Mouse (Mus musculus): ENCODE data around the gene Ly75. TPM values are rescaled to one million over a fixed set of nuclear protein-coding genes. Genes with fewer than 3 reads are reported as not detected.

Ly75 gene
- polyA plus RNA-seq, 1 experiment from 2014 or later = 2.6 TPM

DNA sequence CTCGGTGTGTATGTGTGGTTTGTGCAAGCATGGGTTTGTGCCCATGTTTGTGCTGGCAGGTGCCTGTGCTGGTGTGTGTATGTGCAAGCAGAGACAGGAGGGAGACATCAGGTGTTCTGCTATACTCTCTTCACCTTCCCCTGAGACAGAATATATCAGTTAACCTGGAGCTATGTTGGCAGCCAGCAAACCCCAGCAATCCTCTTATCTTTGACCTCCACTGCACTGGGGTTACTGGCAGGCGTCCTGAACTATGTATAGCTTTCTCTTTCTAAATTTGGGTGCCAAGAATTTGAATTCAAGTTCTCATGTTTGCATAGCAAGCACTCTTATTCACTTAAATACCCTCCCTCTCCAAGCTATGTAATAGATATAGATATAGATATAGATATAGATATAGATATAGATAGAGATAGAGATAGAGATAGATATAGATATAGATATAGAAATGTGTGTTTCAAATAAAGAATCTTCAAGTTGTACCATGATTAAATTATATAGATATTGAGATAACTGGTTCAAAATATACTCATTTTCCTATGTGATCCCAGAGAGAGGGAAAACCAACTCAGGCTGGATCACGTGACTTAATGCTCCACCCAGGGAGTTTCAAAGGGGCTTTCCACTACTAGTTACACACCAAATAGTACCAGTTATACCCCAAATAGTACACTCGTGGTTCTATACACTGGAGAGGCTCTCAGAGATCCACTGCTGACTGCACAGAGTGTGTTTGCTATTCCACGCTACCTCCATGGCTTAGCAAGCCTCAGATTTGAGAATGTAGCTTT, 17.1 kb downstream of the Ly75 start:
- Histone ChIP-seq H3K27me3 (ENCODE audit: control insufficient read depth, insufficient read depth, low read length) (no peaks in the 10 kb centered on the region), H3K4me1 (ENCODE audit: control insufficient read depth, insufficient read depth, low read length) (no peaks in the 10 kb centered on the region), H3K27ac (ENCODE audit: low read depth, low read length) (no peak overlapping the region), H3K4me3 (ENCODE audit: low read depth, low read length) (no peak overlapping the region), H3K36me3 (ENCODE audit: control insufficient read depth, insufficient read depth, low read length) (no peaks in the 10 kb centered on the region), H3K9ac (ENCODE audit: low read length) (no peak overlapping the region), H3K9me3 (ENCODE audit: control insufficient read depth, low read length) (no peaks in the 10 kb centered on the region), H3K4me2 (ENCODE audit: low read depth) (no peak overlapping the region)
- WGBS = 85% methylated on average over 5 of the region's 5 CpGs
- ATAC-seq (ENCODE audit: insufficient read depth, low FRiP score, low TSS enrichment) = no peak
- DNase-seq (ENCODE audit: low spot score) = no peak

- H3K4me1 ChIP-seq (ENCODE audit: control insufficient read depth, insufficient read depth, low read length) = no peaks in the 10 kb centered on the region
- H3K4me3 ChIP-seq (ENCODE audit: low read depth, low read length) = no peak overlapping the region
- no peak overlapping the region for H3K27ac ChIP-seq (ENCODE audit: low read depth, low read length)
- no peaks in the 10 kb centered on the region for H3K36me3 ChIP-seq (ENCODE audit: control insufficient read depth, insufficient read depth, low read length)
- H3K9me3 ChIP-seq (ENCODE audit: control insufficient read depth, low read length) = no peaks in the 10 kb centered on the region
- ATAC-seq (ENCODE audit: insufficient read depth, low FRiP score, low TSS enrichment) = no peak
- no peak for DNase-seq (ENCODE audit: low spot score)
- H3K27me3 ChIP-seq (ENCODE audit: control insufficient read depth, insufficient read depth, low read length) = no peaks in the 10 kb centered on the region
- H3K4me2 ChIP-seq (ENCODE audit: low read depth) = no peak overlapping the region
- H3K9ac ChIP-seq (ENCODE audit: low read length) = no peak overlapping the region
- 93% methylated on average over 7 of the region's 7 CpGs for whole genome bisulfite sequencing
These were observed 17.8 kb downstream of the Ly75 start for GRCm38 (mm10) chr2:60365138-60365775.

- H3K9ac ChIP-seq (ENCODE audit: low read length) = no peak overlapping the region
- H3K27me3 ChIP-seq (ENCODE audit: control insufficient read depth, insufficient read depth, low read length) = no peaks in the 10 kb centered on the region
- no peak overlapping the region for H3K27ac ChIP-seq (ENCODE audit: low read depth, low read length)
- DNase-seq (ENCODE audit: low spot score) (no peak), ATAC-seq (ENCODE audit: insufficient read depth, low FRiP score, low TSS enrichment) (no peak)
- no peaks in the 10 kb centered on the region for H3K4me1 ChIP-seq (ENCODE audit: control insufficient read depth, insufficient read depth, low read length)
- WGBS = 91% methylated on average over 6 of the region's 6 CpGs
- H3K4me3 ChIP-seq (ENCODE audit: low read depth, low read length) = no peak overlapping the region
- no peaks in the 10 kb centered on the region for H3K9me3 ChIP-seq (ENCODE audit: control insufficient read depth, low read length)
- H3K4me2 ChIP-seq (ENCODE audit: low read depth) = no peak overlapping the region
- no peaks in the 10 kb centered on the region for H3K36me3 ChIP-seq (ENCODE audit: control insufficient read depth, insufficient read depth, low read length)
These were observed 21.0 kb downstream of the Ly75 start for GRCm38 (mm10) chr2:60362146-60362545.

GRCm38 (mm10) chr2:60359796-60360195, 23.3 kb downstream of the Ly75 start:
- Histone ChIP-seq H3K27ac (ENCODE audit: low read depth, low read length) (no peak overlapping the region), H3K9ac (ENCODE audit: low read length) (no peak overlapping the region), H3K27me3 (ENCODE audit: control insufficient read depth, insufficient read depth, low read length) (no peaks in the 10 kb centered on the region), H3K4me1 (ENCODE audit: control insufficient read depth, insufficient read depth, low read length) (no peaks in the 10 kb centered on the region; the same call in 1 of the 2 replicates), H3K4me2 (ENCODE audit: low read depth) (no peak overlapping the region), H3K36me3 (ENCODE audit: control insufficient read depth, insufficient read depth, low read length) (no peaks in the 10 kb centered on the region), H3K4me3 (ENCODE audit: low read depth, low read length) (no peak overlapping the region), H3K9me3 (ENCODE audit: control insufficient read depth, low read length) (no peaks in the 10 kb centered on the region)
- DNase-seq (ENCODE audit: low spot score) (no peak), ATAC-seq (ENCODE audit: insufficient read depth, low FRiP score, low TSS enrichment) (no peak)
- 96% methylated on average over 3 of the region's 3 CpGs for WGBS

DNA sequence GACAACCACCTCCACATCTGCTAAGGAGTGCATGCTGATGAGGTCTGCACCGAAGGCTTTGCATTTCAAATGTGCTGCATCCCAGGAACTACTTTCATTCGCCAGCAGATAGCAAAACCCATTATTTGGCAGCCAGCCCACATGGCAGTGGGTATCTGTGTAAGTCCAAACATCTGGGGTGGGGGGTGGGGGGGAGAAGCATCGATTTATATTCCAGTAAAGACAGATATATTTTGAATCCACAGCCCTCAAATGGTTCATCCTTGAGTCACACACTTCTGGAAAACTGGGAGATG, 27.8 kb downstream of the Ly75 start:
- H3K4me1 ChIP-seq (ENCODE audit: control insufficient read depth, insufficient read depth, low read length) = no peaks in the 10 kb centered on the region; the same call in 1 of the 2 replicates
- H3K36me3 ChIP-seq (ENCODE audit: control insufficient read depth, insufficient read depth, low read length) = no peaks in the 10 kb centered on the region
- H3K9me3 ChIP-seq (ENCODE audit: control insufficient read depth, low read length) = no peaks in the 10 kb centered on the region
- no peaks in the 10 kb centered on the region for H3K27me3 ChIP-seq (ENCODE audit: control insufficient read depth, insufficient read depth, low read length)
- H3K9ac ChIP-seq (ENCODE audit: low read length) = no peak overlapping the region
- DNase-seq (ENCODE audit: low spot score) (no peak), ATAC-seq (ENCODE audit: insufficient read depth, low FRiP score, low TSS enrichment) (no peak)
- 0 out of 2 replicates have a peak overlapping the region, but pooled peaks have one; percentile 5 for H3K4me2 ChIP-seq (ENCODE audit: low read depth)
- no peak overlapping the region for H3K4me3 ChIP-seq (ENCODE audit: low read depth, low read length)
- 31% methylated on average over 3 of the region's 3 CpGs for WGBS
- no peak overlapping the region for H3K27ac ChIP-seq (ENCODE audit: low read depth, low read length)

GRCm38 (mm10) chr2:60354541-60355387, 28.3 kb downstream of the Ly75 start:
- 50% methylated on average over 18 of the region's 18 CpGs for WGBS
- H3K9me3 ChIP-seq (ENCODE audit: control insufficient read depth, low read length) = no peaks in the 10 kb centered on the region
- ATAC-seq (ENCODE audit: insufficient read depth, low FRiP score, low TSS enrichment) = no peak; the same call in 1 of the 2 replicates
- H3K27me3 ChIP-seq (ENCODE audit: control insufficient read depth, insufficient read depth, low read length) = no peaks in the 10 kb centered on the region
- H3K4me3 ChIP-seq (ENCODE audit: low read depth, low read length) = no peak overlapping the region
- no peaks in the 10 kb centered on the region; the same call in 1 of the 2 replicates for H3K4me1 ChIP-seq (ENCODE audit: control insufficient read depth, insufficient read depth, low read length)
- no peak overlapping the region for H3K27ac ChIP-seq (ENCODE audit: low read depth, low read length)
- 0 out of 2 replicates have a peak overlapping the region, but pooled peaks have one; percentile 5 for H3K4me2 ChIP-seq (ENCODE audit: low read depth)
- no peak overlapping the region for H3K9ac ChIP-seq (ENCODE audit: low read length)
- no peak for DNase-seq (ENCODE audit: low spot score)
- no peaks in the 10 kb centered on the region for H3K36me3 ChIP-seq (ENCODE audit: control insufficient read depth, insufficient read depth, low read length)

DNA sequence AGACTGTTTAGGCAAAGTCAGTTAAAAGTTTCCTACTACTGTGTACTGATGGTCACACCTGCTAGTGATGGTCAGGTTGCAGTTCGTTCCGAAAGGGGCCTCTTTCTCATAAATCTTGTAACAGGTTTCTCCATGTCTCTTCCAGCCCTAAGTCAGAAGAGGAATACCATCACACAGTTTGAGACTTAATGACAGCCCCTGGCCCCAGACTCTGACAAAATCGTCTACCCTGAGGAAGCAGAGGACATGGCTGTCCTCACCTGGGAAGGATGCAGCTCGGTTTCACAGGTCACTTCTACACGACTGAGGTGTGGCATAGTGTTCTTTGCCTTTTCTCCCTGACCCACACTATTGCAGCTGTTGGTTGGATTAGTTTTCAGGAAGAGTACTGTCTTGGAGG, 30.8 kb downstream of the Ly75 start:
- no peaks in the 10 kb centered on the region; the same call in 1 of the 2 replicates for H3K4me1 ChIP-seq (ENCODE audit: control insufficient read depth, insufficient read depth, low read length)
- H3K4me2 ChIP-seq (ENCODE audit: low read depth) = no peak overlapping the region
- no peaks in the 10 kb centered on the region for H3K9me3 ChIP-seq (ENCODE audit: control insufficient read depth, low read length)
- 85% methylated on average over 5 of the region's 5 CpGs for WGBS
- H3K27me3 ChIP-seq (ENCODE audit: control insufficient read depth, insufficient read depth, low read length) = no peaks in the 10 kb centered on the region
- no peak for ATAC-seq (ENCODE audit: insufficient read depth, low FRiP score, low TSS enrichment)
- H3K4me3 ChIP-seq (ENCODE audit: low read depth, low read length) = no peak overlapping the region
- no peak overlapping the region for H3K27ac ChIP-seq (ENCODE audit: low read depth, low read length)
- DNase-seq (ENCODE audit: low spot score) = no peak
- H3K9ac ChIP-seq (ENCODE audit: low read length) = no peak overlapping the region
- no peaks in the 10 kb centered on the region for H3K36me3 ChIP-seq (ENCODE audit: control insufficient read depth, insufficient read depth, low read length)

DNA sequence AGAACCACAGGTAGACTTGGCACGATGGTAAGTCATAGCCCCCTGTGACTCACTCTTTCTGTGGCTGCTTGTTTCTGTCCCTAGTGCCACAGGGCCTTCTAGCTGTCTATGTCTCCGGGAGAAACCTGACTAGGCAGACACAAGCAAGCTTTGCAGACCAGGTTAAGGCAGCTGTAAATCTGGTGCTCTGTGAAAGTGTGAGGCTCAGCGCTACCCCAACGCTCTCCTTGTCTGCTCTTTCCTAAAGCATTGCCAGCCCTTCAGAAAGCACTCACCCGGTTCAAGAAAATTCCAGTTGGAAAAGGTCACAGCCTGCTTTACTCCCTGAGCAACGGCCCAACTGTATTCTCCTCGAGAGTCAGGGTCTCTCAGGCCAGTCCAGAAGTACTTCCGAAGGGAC, 31.3 kb downstream of the Ly75 start:
- H3K4me3 ChIP-seq (ENCODE audit: low read depth, low read length) = no peak overlapping the region
- H3K4me2 ChIP-seq (ENCODE audit: low read depth) = no peak overlapping the region
- no peaks in the 10 kb centered on the region; the same call in 1 of the 2 replicates for H3K4me1 ChIP-seq (ENCODE audit: control insufficient read depth, insufficient read depth, low read length)
- H3K36me3 ChIP-seq (ENCODE audit: control insufficient read depth, insufficient read depth, low read length) = no peaks in the 10 kb centered on the region
- 90% methylated on average over 8 of the region's 8 CpGs for WGBS
- no peak overlapping the region for H3K9ac ChIP-seq (ENCODE audit: low read length)
- no peak overlapping the region for H3K27ac ChIP-seq (ENCODE audit: low read depth, low read length)
- ATAC-seq (ENCODE audit: insufficient read depth, low FRiP score, low TSS enrichment) (no peak), DNase-seq (ENCODE audit: low spot score) (no peak)
- H3K27me3 ChIP-seq (ENCODE audit: control insufficient read depth, insufficient read depth, low read length) = no peaks in the 10 kb centered on the region
- no peaks in the 10 kb centered on the region for H3K9me3 ChIP-seq (ENCODE audit: control insufficient read depth, low read length)
